Mouse (Mus musculus) embryonic facial prominence, embryonic 11.5 days (tissue): ENCODE measurements around the gene Rbbp8nl. TPM values are rescaled to one million over a fixed set of nuclear protein-coding genes. Genes with fewer than 3 reads are reported as not detected.

Experiments
- ATAC-seq: fragments of 200-750 bp; cut with Nextera tagmentation; replicated peaks from 2 replicates; pipeline ENCODE4 v1.8.0; 2017; ENCODE audit warnings: low read depth; ENCODE audit not compliant: insufficient number of reproducible peaks, low FRiP score, low TSS enrichment
- DNase-seq: peaks from one replicate; pipeline ENCODE4 v3.0.0-alpha.2; 2015; ENCODE audit warnings: low spot score
- H3K27ac ChIP-seq: fragments of 300-500 bp; sonication (generic); replicated peaks from 2 replicates; pipeline ENCODE4 v1.5.1; 2014; ENCODE audit warnings: mild to moderate bottlenecking, low read depth, low read length, control low read depth
- H3K27me3 ChIP-seq: fragments of 300-500 bp; sonication (generic); 2 replicates; pipeline ENCODE4 v1.6.1; 2014; ENCODE audit warnings: mild to moderate bottlenecking, low read length, moderate library complexity, mixed read lengths; ENCODE audit not compliant: control insufficient read depth, insufficient read depth
- H3K36me3 ChIP-seq: fragments of 300-500 bp; sonication (generic); replicated peaks from 2 replicates; pipeline ENCODE4 v1.6.1; 2014; ENCODE audit warnings: low read depth, mild to moderate bottlenecking, low read length, moderate library complexity, mixed read lengths; ENCODE audit not compliant: control insufficient read depth, insufficient read depth
- H3K4me1 ChIP-seq: fragments of 300-500 bp; sonication (generic); 2 replicates; pipeline ENCODE4 v1.6.1; 2014; ENCODE audit warnings: low read length, mixed read lengths; ENCODE audit not compliant: control insufficient read depth, insufficient read depth
- H3K4me2 ChIP-seq: fragments of 300-500 bp; sonication (generic); 2 replicates; pipeline ENCODE4 v1.6.1; 2014; ENCODE audit warnings: low read depth, mild to moderate bottlenecking, control low read depth, low read length, moderate library complexity
- H3K4me3 ChIP-seq: fragments of 300-500 bp; sonication (generic); 2 replicates; pipeline ENCODE4 v1.5.1; 2014; ENCODE audit warnings: low read depth, low read length, control low read depth
- H3K9ac ChIP-seq: fragments of 300-500 bp; sonication (generic); replicated peaks from 2 replicates; pipeline ENCODE4 v1.6.1; 2014; ENCODE audit warnings: mild to moderate bottlenecking, control low read depth, low read length
- H3K9me3 ChIP-seq: fragments of 300-500 bp; sonication (generic); replicated peaks from 2 replicates; pipeline ENCODE4 v1.6.1; 2016; ENCODE audit warnings: mild to moderate bottlenecking, low read length, inconsistent platforms, mixed read lengths; ENCODE audit not compliant: control insufficient read depth
- WGBS: fragments of 180-500 bp; shearing (Covaris S2); extraction: QIAGEN DNeasy Blood & Tissue Kit; methylation state at CpG from one replicate; pipeline ENCODE4 v1.1.7; 2014; 5-methylcytosine and 5-hydroxymethylcytosine counted together
- polyA plus RNA-seq: library from polyadenylated mRNA; unstranded; fragments of >200 nt; fragmentation: Nextera tagmentation; extraction: Ambion mirVana; gene quantifications from 2 replicates; pipeline ENCODE4 v1.2.1, GENCODE M21; 2014

Gene Rbbp8nl
- polyA plus RNA-seq, 1 experiment from 2014 or later = 0.20 TPM

GRCm38 (mm10) chr2:180255701-180256100, 34.0 kb downstream of the Rbbp8nl start:
- Histone ChIP-seq H3K36me3 (no peaks in the 10 kb centered on the region; the same call in 1 of the 2 replicates), H3K4me2 (no peak overlapping the region), H3K9ac (no peak overlapping the region), H3K9me3 (no peaks in the 10 kb centered on the region), H3K27ac (no peak overlapping the region), H3K27me3 (no peaks in the 10 kb centered on the region), H3K4me3 (peak overlapping the region; percentile 48; the same call in 1 of the 2 replicates), H3K4me1 (no peaks in the 10 kb centered on the region; the same call in none of the 2 replicates)
- 88% methylated on average over 9 of the region's 9 CpGs for WGBS
- no peak for DNase-seq
- no peak for ATAC-seq

GRCm38 (mm10) chr2:180254436-180255209, 35.1 kb downstream of the Rbbp8nl start:
- ATAC-seq = no peak

GRCm38 (mm10) chr2:180251838-180252237, 37.8 kb downstream of the Rbbp8nl start:
- 51% methylated on average over 3 of the region's 3 CpGs for WGBS
- no peaks in the 10 kb centered on the region for H3K9me3 ChIP-seq
- H3K4me2 ChIP-seq = no peak overlapping the region
- ATAC-seq (no peak), DNase-seq (no peak)
- H3K27me3 ChIP-seq = no peaks in the 10 kb centered on the region
- H3K9ac ChIP-seq = no peak overlapping the region
- H3K4me1 ChIP-seq = no peaks in the 10 kb centered on the region; the same call in 1 of the 2 replicates
- no peaks in the 10 kb centered on the region for H3K36me3 ChIP-seq
- no peak overlapping the region for H3K27ac ChIP-seq
- H3K4me3 ChIP-seq = no peak overlapping the region

More at GRCm38 (mm10) chr2:180254436-180255209, 35.1 kb downstream of the Rbbp8nl start:
- Histone ChIP-seq H3K9ac (no peak overlapping the region), H3K36me3 (no peaks in the 10 kb centered on the region; the same call in 1 of the 2 replicates), H3K4me3 (no peak overlapping the region), H3K27me3 (no peaks in the 10 kb centered on the region), H3K4me1 (no peaks in the 10 kb centered on the region; the same call in none of the 2 replicates), H3K27ac (no peak overlapping the region), H3K4me2 (no peak overlapping the region), H3K9me3 (no peaks in the 10 kb centered on the region)
- WGBS = 96% methylated on average over 5 of the region's 5 CpGs
- DNase-seq = no peak

- WGBS = 30% methylated on average over 11 of the region's 11 CpGs
- Histone ChIP-seq H3K4me1 (no peaks in the 10 kb centered on the region), H3K4me3 (no peak overlapping the region), H3K27ac (no peak overlapping the region), H3K27me3 (no peaks in the 10 kb centered on the region), H3K9ac (no peak overlapping the region), H3K4me2 (no peak overlapping the region), H3K36me3 (no peaks in the 10 kb centered on the region), H3K9me3 (no peaks in the 10 kb centered on the region)
- ATAC-seq (peak; percentile 49), DNase-seq (peak; percentile 92)
Measured at GRCm38 (mm10) chr2:180250930-180251611, 38.6 kb downstream of the Rbbp8nl start.

GRCm38 (mm10) chr2:180248947-180249660, 40.6 kb downstream of the Rbbp8nl start:
- Histone ChIP-seq H3K4me2 (no peak overlapping the region), H3K4me3 (no peak overlapping the region), H3K9me3 (no peaks in the 10 kb centered on the region), H3K27me3 (no peaks in the 10 kb centered on the region), H3K9ac (no peak overlapping the region), H3K36me3 (no peaks in the 10 kb centered on the region), H3K4me1 (no peaks in the 10 kb centered on the region), H3K27ac (no peak overlapping the region)
- DNase-seq (no peak), ATAC-seq (0 out of 2 replicates have a peak, but pooled peaks have one; percentile 5)
- WGBS = 57% methylated on average over 9 of the region's 9 CpGs

GRCm38 (mm10) chr2:180247916-180248315, 41.8 kb downstream of the Rbbp8nl start:
- Histone ChIP-seq H3K4me3 (no peak overlapping the region), H3K36me3 (no peaks in the 10 kb centered on the region), H3K27me3 (no peaks in the 10 kb centered on the region), H3K4me1 (no peaks in the 10 kb centered on the region), H3K27ac (no peak overlapping the region), H3K9me3 (no peaks in the 10 kb centered on the region), H3K4me2 (no peak overlapping the region), H3K9ac (no peak overlapping the region)
- whole genome bisulfite sequencing = 93% methylated on average over 5 of the region's 5 CpGs
- DNase-seq (no peak), ATAC-seq (no peak)

GRCm38 (mm10) chr2:180243108-180243507, 46.6 kb downstream of the Rbbp8nl start:
- no peak overlapping the region for H3K9ac ChIP-seq
- no peaks in the 10 kb centered on the region for H3K4me1 ChIP-seq
- H3K27me3 ChIP-seq = no peaks in the 10 kb centered on the region
- no peak for ATAC-seq
- no peaks in the 10 kb centered on the region for H3K9me3 ChIP-seq
- DNase-seq = no peak
- no peak overlapping the region for H3K27ac ChIP-seq
- WGBS = 83% methylated on average over 4 of the region's 4 CpGs
- no peak overlapping the region for H3K4me2 ChIP-seq
- H3K4me3 ChIP-seq = no peak overlapping the region
- no peaks in the 10 kb centered on the region for H3K36me3 ChIP-seq
